13 mouse cellular contexts compared by ENCODE assay signal in the genomic region with DNA sequence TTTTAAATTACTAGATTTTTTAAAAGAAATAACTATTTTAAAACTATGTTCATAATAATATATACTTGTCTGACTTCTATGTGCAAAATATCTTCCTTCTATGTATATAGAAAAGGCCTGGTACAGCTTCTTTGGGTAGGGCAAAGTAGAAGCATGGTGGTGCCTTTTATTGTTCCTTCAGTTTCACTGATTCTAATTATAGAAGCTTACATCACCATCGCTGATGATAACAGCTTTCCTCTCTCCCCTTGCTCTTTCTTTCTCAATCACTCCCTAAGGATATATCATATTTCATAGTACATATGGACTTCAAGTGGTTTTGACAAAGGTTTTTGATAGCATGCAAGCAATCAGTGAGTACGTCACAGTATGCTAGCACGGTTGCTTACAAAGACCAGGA.
DNase-seq lines count a peak whose midpoint lies in the region; ATAC-seq and TF ChIP-seq lines count a peak whose summit lies in the region.
"Had no signal": no experiment of that assay in that cellular context is flagged by ENCODE, and none has a peak within 500 bp of the region (broad histone marks: within the 10 kb centered on the region; RNA-seq: fewer than 3 reads in every experiment).

No protein-coding gene starts in this region.

- intact Hi-C loops in heart, postnatal 36 days (cut with DNase I) = no loop called here

- no peaks in the 10 kb centered on the region for H3K9me3 ChIP-seq in lung, postnatal 0 days (ENCODE audit: low read length)
- H3K9me3 ChIP-seq in forebrain, embryonic 15.5 days = no peaks in the 10 kb centered on the region
- no peaks in the 10 kb centered on the region for H3K9me3 ChIP-seq in neural tube, embryonic 14.5 days (ENCODE audit: control insufficient read depth, low read length)
- H3K9me3 ChIP-seq: neural tube, embryonic 12.5 days had no signal

- H3K9ac ChIP-seq in lung, postnatal 0 days (replicated peaks; ENCODE audit: low read depth) = no peak overlapping the region
- H3K9ac ChIP-seq in forebrain, embryonic 15.5 days (replicated peaks) = no peak overlapping the region
- H3K9ac ChIP-seq in neural tube, embryonic 14.5 days (replicated peaks; ENCODE audit: low read depth, low read length) = no peak overlapping the region
- H3K9ac ChIP-seq: neural tube, embryonic 12.5 days had no signal

- peak; percentile 4 for DNase-seq in heart, adult 8-10 months (ENCODE audit: low spot score)
- DNase-seq in heart, postnatal 36 days = no peak
- peak; percentile 22 for DNase-seq in lung, postnatal 0 days (ENCODE audit: low spot score)
- no peak for DNase-seq in lung, adult 18-20 months
- DNase-seq in ovary, postnatal 10 days (ENCODE audit: low spot score) = no peak
- DNase-seq in frontal cortex, postnatal 36 days (ENCODE audit: low spot score in 2 of 2) = no peak
- DNase-seq: kidney, adult 9 months; right cerebral cortex, postnatal 25 days; thymus, postnatal 4 days had no signal

- no peak overlapping the region for H3K4me2 ChIP-seq in lung, postnatal 0 days (replicated peaks; ENCODE audit: low read depth, low read length)
- no peak overlapping the region for H3K4me2 ChIP-seq in forebrain, embryonic 15.5 days (replicated peaks)
- H3K4me2 ChIP-seq in neural tube, embryonic 14.5 days (ENCODE audit: low read depth, low read length) = no peak overlapping the region
- H3K4me2 ChIP-seq: neural tube, embryonic 12.5 days had no signal

- H3K4me1 ChIP-seq in lung, postnatal 0 days (ENCODE audit: insufficient read depth, low read depth, low read length) = no peaks in the 10 kb centered on the region
- H3K4me1 ChIP-seq in forebrain, embryonic 15.5 days = peaks cover 14% of the 10 kb centered on the region
- peaks cover 3% of the 10 kb centered on the region; the same call in 1 of the 2 replicates for H3K4me1 ChIP-seq in neural tube, embryonic 14.5 days (ENCODE audit: control insufficient read depth, insufficient read depth, low read length)
- H3K4me1 ChIP-seq: neural tube, embryonic 12.5 days had no signal

- H3K27me3 ChIP-seq in lung, postnatal 0 days (replicated peaks; ENCODE audit: insufficient read depth, low read length) = no peaks in the 10 kb centered on the region
- H3K27me3 ChIP-seq in forebrain, embryonic 15.5 days = no peaks in the 10 kb centered on the region
- no peaks in the 10 kb centered on the region for H3K27me3 ChIP-seq in neural tube, embryonic 14.5 days (ENCODE audit: control insufficient read depth, insufficient read depth, low read length)
- H3K27me3 ChIP-seq: neural tube, embryonic 12.5 days had no signal

- H3K36me3 ChIP-seq in lung, postnatal 0 days (ENCODE audit: insufficient read depth, low read length) = no peaks in the 10 kb centered on the region
- no peaks in the 10 kb centered on the region for H3K36me3 ChIP-seq in forebrain, embryonic 15.5 days
- no peaks in the 10 kb centered on the region for H3K36me3 ChIP-seq in neural tube, embryonic 14.5 days (ENCODE audit: control insufficient read depth, insufficient read depth, low read length)
- H3K36me3 ChIP-seq: neural tube, embryonic 12.5 days had no signal

- no peak overlapping the region for H3K27ac ChIP-seq in lung, postnatal 0 days (ENCODE audit: low read length)
- peak overlapping the region; percentile 16 for H3K27ac ChIP-seq in forebrain, embryonic 15.5 days (replicated peaks)
- peak overlapping the region; percentile 7; the same call in 1 of the 2 replicates for H3K27ac ChIP-seq in neural tube, embryonic 14.5 days (ENCODE audit: low read depth, low read length)
- H3K27ac ChIP-seq: macrophage; neural tube, embryonic 12.5 days had no signal

- 54% methylated on average over 3 of the region's 3 CpGs for WGBS in lung, postnatal 0 days
- WGBS in forebrain, embryonic 15.5 days = 67% methylated on average over 3 of the region's 3 CpGs
- WGBS in neural tube, embryonic 14.5 days = 30% methylated on average over 3 of the region's 3 CpGs

- ATAC-seq in lung, postnatal 0 days = no peak
- no peak for ATAC-seq in forebrain, embryonic 15.5 days (replicated peaks)
- no peak for ATAC-seq in neural tube, embryonic 14.5 days (ENCODE audit: low read depth)

- TF ChIP-seq EP300 in lung, postnatal 0 days (IDR thresholded peaks at IDR 0.05) = no peak

- no peak for TF ChIP-seq CTCF in lung, postnatal 0 days (IDR thresholded peaks at IDR 0.05)

- H3K4me3 ChIP-seq in lung, postnatal 0 days (ENCODE audit: low read depth, low read length) = no peak overlapping the region
- no peak overlapping the region for H3K4me3 ChIP-seq in forebrain, embryonic 15.5 days
- no peak overlapping the region for H3K4me3 ChIP-seq in neural tube, embryonic 14.5 days (ENCODE audit: low read depth, low read length)
- H3K4me3 ChIP-seq: neural tube, embryonic 12.5 days had no signal

Comparison
In these comparisons a context has a peak if more than half of its experiments do, and no peak if none do; other contexts are left out.
1. DNase-seq: peak in heart, adult 8-10 months (single experiment) and lung, postnatal 0 days (single experiment); none in heart, postnatal 36 days (0 of 2), lung, adult 18-20 months (0 of 2), ovary, postnatal 10 days (single experiment) and frontal cortex, postnatal 36 days (0 of 2).